Mouse (Mus musculus) limb, embryonic 11.5 days (tissue): ENCODE results near the gene Gse1. TPM values are rescaled to one million over a fixed set of nuclear protein-coding genes. Genes with fewer than 3 reads are reported as not detected.

Experiments used
- ATAC-seq: fragments of 200-750 bp; cut with Nextera tagmentation; 2 replicates; pipeline ENCODE4 v1.8.0; 2017; ENCODE audit warnings: low read depth; ENCODE audit not compliant: insufficient number of reproducible peaks, low FRiP score, low TSS enrichment
- DNase-seq: peaks from one replicate; pipeline ENCODE4 v3.0.0-alpha.2; 2015; ENCODE audit warnings: low spot score
- H3K27ac ChIP-seq: fragments of 300-500 bp; sonication (generic); replicated peaks from 2 replicates; pipeline ENCODE4 v1.5.1; 2014; ENCODE audit warnings: low read depth, mild to moderate bottlenecking, low read length
- H3K27me3 ChIP-seq: fragments of 300-500 bp; sonication (generic); 2 replicates; pipeline ENCODE4 v1.6.1; 2014; ENCODE audit warnings: mild to moderate bottlenecking, low read length, mixed read lengths; ENCODE audit not compliant: control insufficient read depth, insufficient read depth
- H3K36me3 ChIP-seq: fragments of 300-500 bp; sonication (generic); 2 replicates; pipeline ENCODE4 v1.6.1; 2014; ENCODE audit warnings: mild to moderate bottlenecking, low read length, moderate library complexity, mixed read lengths; ENCODE audit not compliant: control insufficient read depth, insufficient read depth
- H3K4me1 ChIP-seq: fragments of 300-500 bp; sonication (generic); 2 replicates; pipeline ENCODE4 v1.6.1; 2014; ENCODE audit warnings: low read length, mixed read lengths; ENCODE audit not compliant: control insufficient read depth, insufficient read depth
- H3K4me2 ChIP-seq: fragments of 300-500 bp; sonication (generic); 2 replicates; pipeline ENCODE4 v1.6.1; 2014; ENCODE audit warnings: low read depth, mild to moderate bottlenecking, moderate library complexity; ENCODE audit not compliant: severe bottlenecking
- H3K4me3 ChIP-seq: fragments of 300-500 bp; sonication (generic); 2 replicates; pipeline ENCODE4 v1.5.1; 2014; ENCODE audit warnings: low read depth, low read length
- H3K9ac ChIP-seq: fragments of 300-500 bp; sonication (generic); 2 replicates; pipeline ENCODE4 v1.6.1; 2014; ENCODE audit warnings: mild to moderate bottlenecking, low read length
- H3K9me3 ChIP-seq: fragments of 300-500 bp; sonication (generic); 2 replicates; pipeline ENCODE4 v1.6.1; 2016; ENCODE audit warnings: low read length; ENCODE audit not compliant: control insufficient read depth
- WGBS: fragments of 180-500 bp; shearing (Covaris S2); extraction: QIAGEN DNeasy Blood & Tissue Kit; methylation state at CpG from one replicate; pipeline ENCODE4 v1.1.7; 2014; 5-methylcytosine and 5-hydroxymethylcytosine counted together
- polyA plus RNA-seq: library from polyadenylated mRNA; unstranded; fragments of >200 nt; fragmentation: Nextera tagmentation; extraction: Ambion mirVana; gene quantifications from 2 replicates; pipeline ENCODE4 v1.2.1, GENCODE M21; 2014

Gene Gse1
- polyA plus RNA-seq, 1 experiment from 2014 or later, result 6.6 TPM

DNA sequence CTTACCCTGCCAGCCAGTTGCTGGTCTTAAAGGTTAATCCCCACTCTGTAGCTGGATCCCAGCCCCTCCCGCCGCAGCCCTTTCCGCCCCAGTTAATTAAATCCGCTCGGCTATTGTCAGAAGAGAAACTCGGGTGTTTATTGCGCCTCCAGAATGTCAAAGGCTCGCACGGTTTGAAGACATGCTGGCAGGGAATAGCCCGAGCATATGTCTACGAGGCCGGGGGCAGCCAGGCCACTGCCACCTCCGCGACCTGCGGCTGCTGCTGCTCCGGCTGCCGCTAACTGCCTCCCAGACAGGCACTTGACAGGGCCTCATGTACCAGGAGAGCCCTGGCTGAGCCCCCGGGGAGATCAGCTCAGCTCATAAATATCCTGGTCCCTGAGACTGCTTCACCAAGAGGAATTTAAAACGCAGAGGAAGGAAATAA, 276.8 kb downstream of the Gse1 start:
- Histone ChIP-seq H3K9me3 (no peaks in the 10 kb centered on the region), H3K4me1 (peaks cover 75% of the 10 kb centered on the region), H3K36me3 (no peaks in the 10 kb centered on the region), H3K4me3 (peak overlapping the region; percentile 10; the same call in 1 of the 2 replicates), H3K27ac (peak overlapping the region; percentile 73), H3K9ac (no peak overlapping the region), H3K27me3 (no peaks in the 10 kb centered on the region), H3K4me2 (peak overlapping the region; percentile 48)
- under 1% methylated on average over 19 of the region's 19 CpGs for WGBS
- DNase-seq (peak; percentile 80), ATAC-seq (no peak; the same call in 1 of the 2 replicates)

DNA sequence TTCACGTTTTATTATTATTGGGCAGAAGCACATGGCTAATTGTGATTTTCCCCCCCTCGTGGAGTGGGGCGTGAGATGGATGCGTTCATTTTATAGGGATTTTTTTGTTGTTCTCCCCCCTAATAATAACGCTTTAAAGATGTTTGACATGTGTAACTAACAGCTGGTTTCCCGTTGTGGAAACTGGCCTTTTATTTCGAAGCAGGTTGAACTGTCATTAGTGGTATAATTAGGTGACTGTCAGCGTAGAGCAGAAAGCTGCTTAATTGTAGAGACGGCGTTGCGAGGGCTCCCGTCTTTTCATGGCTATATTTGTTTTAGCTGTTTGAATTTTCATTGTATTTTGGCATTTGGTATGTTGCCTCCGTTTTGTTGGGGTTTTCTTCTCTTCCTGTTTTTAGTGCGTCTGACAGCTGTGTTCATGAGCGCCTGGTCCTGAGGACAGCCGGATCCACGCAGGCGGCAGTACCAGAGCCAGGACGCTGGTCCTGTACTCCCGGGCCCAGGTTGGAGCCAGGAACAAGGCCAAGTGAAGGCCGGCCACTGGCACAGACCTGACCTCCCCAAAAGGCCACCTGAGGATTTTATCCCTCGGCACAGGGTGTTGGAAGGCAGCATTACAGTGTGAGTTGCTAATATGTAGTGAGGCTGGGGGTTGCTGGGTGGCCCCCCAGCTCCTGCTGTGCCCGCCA, 277.5 kb downstream of the Gse1 start:
- Histone ChIP-seq H3K9ac (peak overlapping the region; percentile 12; the same call in 1 of the 2 replicates), H3K4me1 (peaks cover 76% of the 10 kb centered on the region), H3K27me3 (no peaks in the 10 kb centered on the region), H3K36me3 (no peaks in the 10 kb centered on the region), H3K4me2 (peak overlapping the region; percentile 48; the same call in 1 of the 2 replicates), H3K9me3 (no peaks in the 10 kb centered on the region), H3K4me3 (no peak overlapping the region), H3K27ac (no peak overlapping the region; the same call in 1 of the 2 replicates)
- WGBS, result 9% methylated on average over 23 of the region's 23 CpGs
- DNase-seq (no peak), ATAC-seq (no peak)

DNA sequence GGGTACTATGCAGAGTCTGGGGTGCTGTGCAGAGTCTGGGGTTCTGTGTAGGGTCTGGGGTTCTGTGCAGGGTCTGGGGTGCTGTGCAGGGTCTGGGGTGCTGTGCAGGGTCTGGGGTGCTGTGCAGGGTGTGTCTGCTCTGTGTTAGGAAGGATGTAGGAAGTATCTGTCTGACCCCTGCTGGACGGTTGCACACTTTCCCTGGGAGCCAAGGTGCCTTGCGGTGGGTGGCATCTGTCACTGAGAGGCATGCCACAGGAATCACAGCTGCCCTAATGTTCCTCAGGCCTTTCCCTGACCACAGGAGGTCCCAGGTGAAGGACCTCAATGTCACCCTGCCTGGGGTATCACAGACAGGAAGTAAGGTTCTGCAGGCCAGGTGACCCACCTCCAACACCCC, 278.3 kb downstream of the Gse1 start:
- no peaks in the 10 kb centered on the region for H3K27me3 ChIP-seq
- H3K9ac ChIP-seq, result no peak overlapping the region
- 41% methylated on average over 2 of the region's 2 CpGs for WGBS
- H3K4me3 ChIP-seq, result no peak overlapping the region
- H3K9me3 ChIP-seq, result no peaks in the 10 kb centered on the region
- ATAC-seq (no peak), DNase-seq (no peak)
- no peak overlapping the region for H3K27ac ChIP-seq
- H3K4me2 ChIP-seq, result no peak overlapping the region; the same call in 1 of the 2 replicates
- peaks cover 84% of the 10 kb centered on the region for H3K4me1 ChIP-seq
- H3K36me3 ChIP-seq, result no peaks in the 10 kb centered on the region

DNA sequence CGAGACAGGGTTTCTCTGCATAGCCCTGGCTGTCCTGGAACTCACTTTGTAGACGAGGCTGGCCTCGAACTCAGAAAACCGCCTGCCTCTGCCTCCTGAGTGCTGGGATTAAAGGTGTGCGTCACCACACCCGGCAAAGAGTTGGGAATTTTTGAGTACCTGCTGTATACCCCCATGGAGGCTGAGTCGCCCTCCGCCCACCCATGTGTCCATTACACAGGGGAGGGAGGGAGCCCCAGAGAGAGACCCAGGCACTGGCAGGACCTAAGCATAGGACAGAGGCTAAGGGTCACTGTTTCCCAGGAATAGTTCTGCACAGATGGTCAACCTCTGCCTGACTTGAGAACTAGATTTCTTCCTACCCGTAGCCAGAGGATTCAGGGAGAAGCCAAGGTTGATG, 279.0 kb downstream of the Gse1 start:
- no peaks in the 10 kb centered on the region for H3K27me3 ChIP-seq
- no peak overlapping the region for H3K27ac ChIP-seq
- no peaks in the 10 kb centered on the region for H3K36me3 ChIP-seq
- 83% methylated on average over 9 of the region's 9 CpGs for WGBS
- ATAC-seq, result no peak
- H3K4me3 ChIP-seq, result no peak overlapping the region
- no peak overlapping the region for H3K4me2 ChIP-seq
- H3K9ac ChIP-seq, result no peak overlapping the region
- no peak for DNase-seq
- H3K4me1 ChIP-seq, result peaks cover 91% of the 10 kb centered on the region
- no peaks in the 10 kb centered on the region for H3K9me3 ChIP-seq

DNA sequence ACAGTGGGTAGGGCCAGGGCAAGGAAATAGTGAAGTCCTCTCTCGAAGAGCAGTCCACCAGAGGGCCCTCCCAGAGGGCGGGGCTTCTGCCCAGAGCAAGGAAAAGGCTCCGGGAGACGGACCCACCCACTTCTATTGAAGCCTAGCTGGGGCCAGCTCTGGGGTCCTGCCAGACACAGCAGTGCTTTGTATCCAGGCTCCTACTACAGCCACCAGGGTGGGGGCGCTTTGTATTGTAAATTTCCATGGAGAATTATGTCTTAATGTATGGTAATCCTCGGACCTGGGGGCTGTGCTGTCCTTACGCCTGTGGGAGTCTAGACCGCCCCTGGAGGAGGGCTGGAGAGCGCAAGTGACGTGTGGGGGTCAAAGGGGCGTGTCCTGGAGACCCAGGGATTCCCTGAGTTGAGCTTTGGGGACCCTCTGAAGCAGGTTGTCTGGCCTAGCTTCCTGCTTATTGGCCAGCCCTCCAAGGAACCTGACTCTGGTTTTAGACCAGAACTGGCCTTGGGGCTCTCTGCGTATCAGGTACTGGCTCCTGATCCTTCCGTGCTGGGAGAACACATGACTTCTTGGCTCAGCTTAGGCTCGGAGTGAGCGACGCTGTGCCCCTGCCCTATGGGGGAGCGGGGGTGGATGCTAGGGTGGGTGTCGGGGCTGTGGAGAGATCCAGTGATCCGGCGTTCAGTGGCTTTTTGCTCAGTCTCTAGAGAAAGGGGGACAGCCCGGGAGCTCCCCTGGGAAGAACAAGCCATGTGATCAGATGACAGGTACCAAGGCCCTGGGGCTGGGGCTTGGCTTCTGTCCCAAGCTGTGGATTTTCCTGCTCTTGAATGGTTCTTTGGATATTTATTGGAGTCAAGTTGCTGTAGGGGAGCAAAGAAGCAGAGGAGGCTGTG, 281.1 kb downstream of the Gse1 start:
- Histone ChIP-seq H3K9ac (no peak overlapping the region), H3K4me2 (peak overlapping the region; percentile 40), H3K27me3 (no peaks in the 10 kb centered on the region), H3K27ac (0 out of 2 replicates have a peak overlapping the region, but pooled peaks have one; percentile 59), H3K4me1 (peaks cover 91% of the 10 kb centered on the region), H3K36me3 (no peaks in the 10 kb centered on the region), H3K4me3 (no peak overlapping the region), H3K9me3 (no peaks in the 10 kb centered on the region)
- peak; percentile 31 for ATAC-seq
- DNase-seq, result peak; percentile 77
- WGBS, result 4% methylated on average over 21 of the region's 21 CpGs

DNA sequence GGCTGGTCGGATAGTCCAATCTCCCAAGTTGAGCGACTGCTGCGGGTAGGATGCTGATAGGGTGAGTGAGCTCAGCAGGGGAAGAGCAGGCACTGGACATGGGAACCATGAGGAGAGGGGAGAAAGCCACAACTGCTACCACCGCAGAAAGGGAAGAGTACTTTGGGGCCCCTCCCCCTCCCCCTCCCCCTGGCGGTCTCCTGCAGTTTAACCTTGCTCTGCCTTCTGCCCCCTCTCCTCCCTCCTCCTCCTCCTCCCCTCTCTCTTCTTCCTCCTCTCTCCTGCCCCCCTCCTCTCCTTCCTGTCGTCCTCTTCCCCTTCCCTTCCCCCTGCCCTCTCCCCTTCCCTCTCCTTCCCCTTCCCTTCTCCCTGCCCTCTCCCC, 281.8 kb downstream of the Gse1 start:
- no peaks in the 10 kb centered on the region for H3K9me3 ChIP-seq
- no peak overlapping the region for H3K9ac ChIP-seq
- H3K27me3 ChIP-seq, result no peaks in the 10 kb centered on the region
- H3K4me1 ChIP-seq, result peaks cover 86% of the 10 kb centered on the region
- no peaks in the 10 kb centered on the region for H3K36me3 ChIP-seq
- H3K4me2 ChIP-seq, result no peak overlapping the region
- no peak for ATAC-seq
- no peak overlapping the region for H3K27ac ChIP-seq
- WGBS, result 0% methylated on average over 6 of the region's 6 CpGs
- no peak for DNase-seq
- no peak overlapping the region for H3K4me3 ChIP-seq

DNA sequence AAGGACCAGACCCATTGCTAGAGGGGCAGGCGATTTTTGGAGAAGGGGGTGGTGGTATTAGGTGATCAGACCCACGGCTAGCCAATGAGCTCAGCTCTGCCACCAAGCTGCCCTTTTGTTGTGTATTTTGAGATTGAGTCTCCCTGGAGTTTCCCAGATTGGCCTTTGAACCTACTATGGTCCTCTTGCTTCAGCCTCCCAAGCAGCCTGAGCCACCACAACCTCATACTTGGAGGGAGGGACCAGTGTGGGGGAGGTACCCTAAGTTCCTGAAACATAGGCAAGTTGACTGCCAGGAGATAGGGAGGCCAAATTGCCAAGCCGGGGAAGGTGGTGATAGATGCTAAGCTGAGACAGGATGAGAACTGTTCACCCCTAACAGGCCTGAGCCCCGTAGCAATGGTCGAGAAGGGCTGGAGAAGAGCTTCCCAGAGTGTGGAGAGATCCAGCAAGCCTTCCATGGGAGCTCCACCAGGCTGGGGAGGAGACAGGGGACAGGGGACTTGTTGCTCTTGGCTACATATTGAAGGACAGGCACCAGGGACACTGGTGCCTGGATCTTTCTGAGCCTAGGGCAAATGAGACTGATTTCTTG, 282.7 kb downstream of the Gse1 start:
- 12% methylated on average over 5 of the region's 5 CpGs for WGBS
- no peaks in the 10 kb centered on the region for H3K9me3 ChIP-seq
- no peak overlapping the region for H3K27ac ChIP-seq
- ATAC-seq (no peak), DNase-seq (no peak)
- peaks cover 80% of the 10 kb centered on the region for H3K4me1 ChIP-seq
- no peaks in the 10 kb centered on the region for H3K27me3 ChIP-seq
- no peak overlapping the region for H3K4me2 ChIP-seq
- no peak overlapping the region for H3K9ac ChIP-seq
- H3K4me3 ChIP-seq, result no peak overlapping the region
- H3K36me3 ChIP-seq, result no peaks in the 10 kb centered on the region

DNA sequence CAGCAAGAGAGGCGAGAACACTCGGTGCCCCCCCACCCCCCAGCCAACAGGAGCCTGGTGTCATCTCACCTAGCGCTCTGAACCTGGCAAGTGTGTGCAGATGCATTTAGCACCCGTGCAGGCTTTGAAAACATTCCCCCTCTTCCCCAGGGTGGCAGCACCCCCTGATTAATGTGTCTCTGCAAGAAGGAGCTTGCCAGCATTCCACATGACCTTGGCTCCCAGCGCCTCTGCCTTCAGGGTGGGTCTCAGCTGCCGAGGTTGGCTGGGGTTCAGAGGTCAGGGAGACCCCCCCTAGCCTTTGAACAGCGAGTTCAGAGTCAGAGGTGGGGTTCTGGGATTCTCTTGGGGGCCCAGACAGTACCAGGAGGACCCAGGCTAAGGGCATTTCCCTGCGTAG, 283.5 kb downstream of the Gse1 start:
- H3K4me2 ChIP-seq, result no peak overlapping the region

More for the DNA sequence above, 283.5 kb downstream of the Gse1 start:
- no peak overlapping the region for H3K27ac ChIP-seq
- no peaks in the 10 kb centered on the region for H3K36me3 ChIP-seq
- no peak overlapping the region for H3K4me3 ChIP-seq
- no peak overlapping the region for H3K9ac ChIP-seq
- H3K9me3 ChIP-seq, result no peaks in the 10 kb centered on the region
- ATAC-seq (no peak), DNase-seq (no peak)
- peaks cover 81% of the 10 kb centered on the region for H3K4me1 ChIP-seq
- no peaks in the 10 kb centered on the region for H3K27me3 ChIP-seq
- WGBS, result 19% methylated on average over 8 of the region's 8 CpGs
